8 mouse cellular contexts compared by ENCODE assay signal in the genomic region with DNA sequence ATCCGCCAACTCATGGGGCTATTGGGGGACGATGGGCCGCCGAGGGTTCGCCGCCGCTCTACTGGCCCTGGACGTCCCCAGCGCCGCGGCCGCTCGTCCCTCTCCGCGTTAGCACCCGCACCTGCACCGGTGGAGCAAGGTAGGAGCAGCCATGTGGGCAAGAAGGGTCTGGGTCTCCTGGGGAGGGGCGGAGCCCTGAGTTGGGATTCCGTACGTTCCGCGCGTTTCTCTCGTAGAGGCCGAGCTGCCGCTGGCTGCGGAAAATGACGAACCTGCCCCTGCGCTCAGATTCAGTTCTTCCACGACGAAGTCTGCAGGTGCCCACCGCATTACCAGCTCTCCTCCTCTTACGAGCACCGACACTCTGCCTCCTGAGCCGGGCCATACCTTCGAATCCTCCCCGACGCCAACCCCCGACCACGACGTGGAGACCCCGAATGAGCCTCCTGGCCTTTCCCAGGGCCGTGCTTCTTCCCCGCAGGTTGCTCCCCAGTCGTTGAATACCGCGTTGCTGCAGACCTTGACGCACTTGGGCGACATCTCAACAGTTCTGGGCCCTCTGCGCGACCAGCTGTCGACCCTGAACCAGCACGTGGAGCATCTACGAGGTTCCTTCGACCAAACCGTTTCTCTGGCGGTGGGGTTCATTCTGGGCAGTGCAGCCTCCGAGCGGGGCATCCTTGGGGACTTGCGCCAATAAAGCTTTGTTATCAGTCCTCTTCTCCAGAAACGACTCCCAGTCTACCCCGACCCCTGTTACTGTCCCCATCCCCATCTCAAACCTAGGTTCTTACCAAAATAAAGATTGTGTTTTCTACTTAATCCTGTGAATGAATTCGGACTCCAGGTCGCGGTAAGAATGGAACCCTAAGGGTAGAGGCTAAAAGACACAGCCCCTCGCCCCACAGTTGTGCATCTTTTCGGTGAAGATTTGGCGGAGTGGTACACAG. TPM values are rescaled to one million over a fixed set of nuclear protein-coding genes. Genes with fewer than 3 reads are reported as not detected.
DNase-seq lines count a peak whose midpoint lies in the region; ATAC-seq and TF ChIP-seq lines count a peak whose summit lies in the region.
"Had no signal": no experiment of that assay in that cellular context is flagged by ENCODE, and none has a peak within 500 bp of the region (broad histone marks: within the 10 kb centered on the region; RNA-seq: fewer than 3 reads in every experiment).

No protein-coding gene starts in this region.

- no peak for TF ChIP-seq CTCF in lung, postnatal 0 days (IDR thresholded peaks at IDR 0.05)
- no peak for TF ChIP-seq CTCF in stomach, postnatal 0 days (IDR thresholded peaks at IDR 0.05; ENCODE audit: low read depth)

- H3K4me2 ChIP-seq in lung, postnatal 0 days (replicated peaks; ENCODE audit: low read depth, low read length): peak overlapping the region; percentile 46
- peak overlapping the region; percentile 57 for H3K4me2 ChIP-seq in forebrain, embryonic 13.5 days
- H3K4me2 ChIP-seq in liver, embryonic 13.5 days: peak overlapping the region; percentile 44
- H3K4me2 ChIP-seq in stomach, postnatal 0 days (replicated peaks; ENCODE audit: low read depth): peak overlapping the region; percentile 52

- H3K9me3 ChIP-seq in lung, postnatal 0 days (ENCODE audit: low read length): no peaks in the 10 kb centered on the region
- H3K9me3 ChIP-seq in forebrain, embryonic 13.5 days (replicated peaks): no peaks in the 10 kb centered on the region
- H3K9me3 ChIP-seq in liver, embryonic 13.5 days (replicated peaks): no peaks in the 10 kb centered on the region
- H3K9me3 ChIP-seq in stomach, postnatal 0 days (ENCODE audit: control insufficient read depth, low read length): no peaks in the 10 kb centered on the region

- H3K27ac ChIP-seq in lung, postnatal 0 days (ENCODE audit: low read length): no peak overlapping the region
- no peak overlapping the region for H3K27ac ChIP-seq in forebrain, embryonic 13.5 days
- no peak overlapping the region for H3K27ac ChIP-seq in liver, embryonic 13.5 days
- no peak overlapping the region for H3K27ac ChIP-seq in stomach, postnatal 0 days (replicated peaks)

- H3K36me3 ChIP-seq in lung, postnatal 0 days (ENCODE audit: insufficient read depth, low read length): no peaks in the 10 kb centered on the region
- H3K36me3 ChIP-seq in forebrain, embryonic 13.5 days (ENCODE audit: poor library complexity, severe bottlenecking): no peaks in the 10 kb centered on the region
- no peaks in the 10 kb centered on the region for H3K36me3 ChIP-seq in liver, embryonic 13.5 days
- no peaks in the 10 kb centered on the region for H3K36me3 ChIP-seq in stomach, postnatal 0 days (ENCODE audit: control insufficient read depth, insufficient read depth, low read length)

- H3K4me3 ChIP-seq in lung, postnatal 0 days (ENCODE audit: low read depth, low read length): peak overlapping the region; percentile 24
- H3K4me3 ChIP-seq in forebrain, embryonic 13.5 days: peak overlapping the region; percentile 35
- peak overlapping the region; percentile 28 for H3K4me3 ChIP-seq in liver, embryonic 13.5 days (replicated peaks)
- H3K4me3 ChIP-seq in stomach, postnatal 0 days (ENCODE audit: low read depth, low read length): peak overlapping the region; percentile 37

- 0 out of 2 replicates have a peak, but pooled peaks have one; percentile 6 for ATAC-seq in lung, postnatal 0 days
- ATAC-seq in forebrain, embryonic 13.5 days: no peak
- ATAC-seq in liver, embryonic 13.5 days (ENCODE audit: low read depth): no peak
- ATAC-seq in stomach, postnatal 0 days (ENCODE audit: low FRiP score, low TSS enrichment): peak; percentile 45; the same call in 1 of the 2 replicates
- no peak for ATAC-seq in megakaryocyte progenitor cell, adult 5-6 weeks (replicated peaks; ENCODE audit: poor library complexity)

- WGBS in lung, postnatal 0 days: 5% methylated on average over 68 of the region's 68 CpGs
- 3% methylated on average over 68 of the region's 68 CpGs for WGBS in forebrain, embryonic 13.5 days
- WGBS in liver, embryonic 13.5 days (ENCODE audit: insufficient replicate concordance): 4% methylated on average over 68 of the region's 68 CpGs
- 6% methylated on average over 68 of the region's 68 CpGs for WGBS in stomach, postnatal 0 days

- DNase-seq in lung, postnatal 0 days (ENCODE audit: low spot score): no peak
- DNase-seq in lung, adult 18-20 months: no peak
- DNase-seq in liver, embryonic 13.5 days: no peak
- no peak for DNase-seq in stomach, postnatal 0 days (ENCODE audit: low spot score)
- no peak for DNase-seq in cerebellum, adult 9-11 months

- peaks cover 22% of the 10 kb centered on the region for H3K27me3 ChIP-seq in lung, postnatal 0 days (replicated peaks; ENCODE audit: insufficient read depth, low read length)
- H3K27me3 ChIP-seq in forebrain, embryonic 13.5 days: peaks cover 95% of the 10 kb centered on the region
- H3K27me3 ChIP-seq in liver, embryonic 13.5 days: peaks cover 93% of the 10 kb centered on the region
- peaks cover 6% of the 10 kb centered on the region for H3K27me3 ChIP-seq in stomach, postnatal 0 days (ENCODE audit: control insufficient read depth, insufficient read depth, low read length)

- no peaks in the 10 kb centered on the region; the same call in 1 of the 2 replicates for H3K4me1 ChIP-seq in lung, postnatal 0 days (ENCODE audit: insufficient read depth, low read depth, low read length)
- H3K4me1 ChIP-seq in forebrain, embryonic 13.5 days: peaks cover 13% of the 10 kb centered on the region
- H3K4me1 ChIP-seq in liver, embryonic 13.5 days (replicated peaks): peaks cover 4% of the 10 kb centered on the region
- H3K4me1 ChIP-seq in stomach, postnatal 0 days (replicated peaks; ENCODE audit: control insufficient read depth, insufficient read depth): no peaks in the 10 kb centered on the region

- no peak overlapping the region for H3K9ac ChIP-seq in lung, postnatal 0 days (replicated peaks; ENCODE audit: low read depth)
- H3K9ac ChIP-seq in forebrain, embryonic 13.5 days: peak overlapping the region; percentile 52
- no peak overlapping the region for H3K9ac ChIP-seq in liver, embryonic 13.5 days
- H3K9ac ChIP-seq in stomach, postnatal 0 days (ENCODE audit: low read length): peak overlapping the region; percentile 27; the same call in 1 of the 2 replicates

- TF ChIP-seq EP300 in lung, postnatal 0 days (IDR thresholded peaks at IDR 0.05): no peak
- no peak for TF ChIP-seq EP300 in stomach, postnatal 0 days (optimal IDR thresholded peaks at IDR 0.05)

RNA-seq across cellular contexts. Expression of gene Utf1, which starts 1.0 kb away (rescaled TPM):
- polyA plus RNA-seq in lung, postnatal 0 days (2015; fragmentation: Nextera tagmentation; extraction: Ambion mirVana): not detected in 2 replicates
- not detected in 2 replicates for polyA plus RNA-seq in forebrain, embryonic 13.5 days (2015; fragmentation: Nextera tagmentation; extraction: Ambion mirVana)
- not detected in 2 replicates for polyA plus RNA-seq in liver, embryonic 13.5 days (2015; fragmentation: Nextera tagmentation; extraction: Ambion mirVana)
- polyA plus RNA-seq in stomach, postnatal 0 days (2015; fragmentation: Nextera tagmentation; extraction: Ambion mirVana): 0.13 TPM in 1 of 2 replicates, not detected in the other
- not detected in 2 replicates for total RNA-seq in megakaryocyte progenitor cell, adult 5-6 weeks (2015)
- total RNA-seq in megakaryocyte progenitor cell, adult 5-6 weeks (2017): not detected in 2 replicates
- total RNA-seq: neutrophil, adult 5-6 weeks had no signal

RNA-seq across cellular contexts. Expression of gene 6430531B16Rik, which starts 34.0 kb away (rescaled TPM):
- 5.6 and 7.3 TPM in 2 replicates for polyA plus RNA-seq in lung, postnatal 0 days (2015; fragmentation: Nextera tagmentation; extraction: Ambion mirVana)
- 0.50 and 1.2 TPM in 2 replicates for polyA plus RNA-seq in forebrain, embryonic 13.5 days (2015; fragmentation: Nextera tagmentation; extraction: Ambion mirVana)
- not detected in 2 replicates for polyA plus RNA-seq in liver, embryonic 13.5 days (2015; fragmentation: Nextera tagmentation; extraction: Ambion mirVana)
- 0.11 and 0.17 TPM in 2 replicates for polyA plus RNA-seq in stomach, postnatal 0 days (2015; fragmentation: Nextera tagmentation; extraction: Ambion mirVana)
- 0.10 and 0.27 TPM in 2 replicates for total RNA-seq in megakaryocyte progenitor cell, adult 5-6 weeks (2015)
- total RNA-seq in megakaryocyte progenitor cell, adult 5-6 weeks (2017): 0.57 TPM in 1 of 2 replicates, not detected in the other

RNA-seq across cellular contexts. Expression of gene Adam8, which starts 47.8 kb away (rescaled TPM):
- 5.8 and 7.0 TPM in 2 replicates for polyA plus RNA-seq in lung, postnatal 0 days (2015; fragmentation: Nextera tagmentation; extraction: Ambion mirVana)
- 3.9 and 4.3 TPM in 2 replicates for polyA plus RNA-seq in forebrain, embryonic 13.5 days (2015; fragmentation: Nextera tagmentation; extraction: Ambion mirVana)
- 0.27 and 0.46 TPM in 2 replicates for polyA plus RNA-seq in liver, embryonic 13.5 days (2015; fragmentation: Nextera tagmentation; extraction: Ambion mirVana)
- polyA plus RNA-seq in stomach, postnatal 0 days (2015; fragmentation: Nextera tagmentation; extraction: Ambion mirVana): 0.85 and 1.1 TPM in 2 replicates
- total RNA-seq in megakaryocyte progenitor cell, adult 5-6 weeks (2015): 1.3 and 1.9 TPM in 2 replicates
- total RNA-seq in megakaryocyte progenitor cell, adult 5-6 weeks (2017): 1.3 and 1.7 TPM in 2 replicates

RNA-seq across cellular contexts. Expression of gene Kndc1, which starts 50.1 kb away (rescaled TPM):
- 0.97 and 0.98 TPM in 2 replicates for polyA plus RNA-seq in lung, postnatal 0 days (2015; fragmentation: Nextera tagmentation; extraction: Ambion mirVana)
- polyA plus RNA-seq in forebrain, embryonic 13.5 days (2015; fragmentation: Nextera tagmentation; extraction: Ambion mirVana): 2.1 and 3.1 TPM in 2 replicates
- 0.02 TPM in 1 of 2 replicates, not detected in the other for polyA plus RNA-seq in liver, embryonic 13.5 days (2015; fragmentation: Nextera tagmentation; extraction: Ambion mirVana)
- 0.05 and 0.18 TPM in 2 replicates for polyA plus RNA-seq in stomach, postnatal 0 days (2015; fragmentation: Nextera tagmentation; extraction: Ambion mirVana)
- not detected in 2 replicates for total RNA-seq in megakaryocyte progenitor cell, adult 5-6 weeks (2015)
- not detected in 2 replicates for total RNA-seq in megakaryocyte progenitor cell, adult 5-6 weeks (2017)
- total RNA-seq: neutrophil, adult 5-6 weeks had no signal

Comparison
In these comparisons a context has a peak if more than half of its experiments do, and no peak if none do; other contexts are left out.
1. ATAC-seq: peak in lung, postnatal 0 days (single experiment) and stomach, postnatal 0 days (single experiment); none in forebrain, embryonic 13.5 days (single experiment), liver, embryonic 13.5 days (single experiment) and megakaryocyte progenitor cell, adult 5-6 weeks (single experiment).
2. H3K9ac ChIP-seq: peak in forebrain, embryonic 13.5 days (single experiment) and stomach, postnatal 0 days (single experiment); none in lung, postnatal 0 days (single experiment) and liver, embryonic 13.5 days (single experiment).
3. Peak in every context shown above with its lines, with median percentiles within 50 percentile points of each other: H3K4me2 ChIP-seq and H3K4me3 ChIP-seq.